Mouse (Mus musculus) midbrain, embryonic 14.5 days (tissue): ENCODE measurements around the gene Ccnl2. TPM values are rescaled to one million over a fixed set of nuclear protein-coding genes. Genes with fewer than 3 reads are reported as not detected.

Experiments used
- ATAC-seq: fragments of 200-750 bp; cut with Nextera tagmentation; 2 replicates; pipeline ENCODE4 v1.8.0; 2017; ENCODE audit warnings: moderate number of reproducible peaks, moderate library complexity; ENCODE audit not compliant: low FRiP score, low TSS enrichment
- DNase-seq: peaks from one replicate; pipeline ENCODE4 v3.0.0-alpha.2; 2015
- H3K27ac ChIP-seq: fragments of 300-500 bp; sonication (generic); replicated peaks from 2 replicates; pipeline ENCODE4 v1.5.1; 2014; ENCODE audit warnings: mild to moderate bottlenecking, low read depth, low read length, moderate library complexity
- H3K27me3 ChIP-seq: fragments of 300-500 bp; sonication (generic); 2 replicates; pipeline ENCODE4 v1.6.1; 2014; ENCODE audit warnings: low read length, control low read depth, mixed read lengths; ENCODE audit not compliant: control insufficient read depth, insufficient read depth
- H3K36me3 ChIP-seq: fragments of 300-500 bp; sonication (generic); 2 replicates; pipeline ENCODE4 v1.6.1; 2014; ENCODE audit warnings: low read length, control low read depth; ENCODE audit not compliant: control insufficient read depth, insufficient read depth
- H3K4me1 ChIP-seq: fragments of 300-500 bp; sonication (generic); 2 replicates; pipeline ENCODE4 v1.6.1; 2014; ENCODE audit warnings: mild to moderate bottlenecking, antibody characterized with exemption, low read length, control low read depth; ENCODE audit not compliant: control insufficient read depth, insufficient read depth
- H3K4me2 ChIP-seq: fragments of 300-500 bp; sonication (generic); 2 replicates; pipeline ENCODE4 v1.6.1; 2014; ENCODE audit warnings: mild to moderate bottlenecking, low read length, moderate library complexity
- H3K4me3 ChIP-seq: fragments of 300-500 bp; sonication (generic); replicated peaks from 2 replicates; pipeline ENCODE4 v1.5.1; 2014; ENCODE audit warnings: low read depth, low read length
- H3K9ac ChIP-seq: fragments of 300-500 bp; sonication (generic); replicated peaks from 2 replicates; pipeline ENCODE4 v1.6.1; 2014; ENCODE audit warnings: mild to moderate bottlenecking, low read length, moderate library complexity
- H3K9me3 ChIP-seq: fragments of 300-500 bp; sonication (generic); 2 replicates; pipeline ENCODE4 v1.6.1; 2016; ENCODE audit warnings: low read length, control low read depth, mixed read lengths; ENCODE audit not compliant: control insufficient read depth
- WGBS: fragments of 180-500 bp; shearing (Covaris S2); extraction: QIAGEN DNeasy Blood & Tissue Kit; methylation state at CpG from one replicate; pipeline ENCODE4 v1.1.7; 2014; 5-methylcytosine and 5-hydroxymethylcytosine counted together
- polyA plus RNA-seq: library from polyadenylated mRNA; unstranded; fragments of >200 nt; fragmentation: Nextera tagmentation; extraction: Ambion mirVana; gene quantifications from 2 replicates; pipeline ENCODE4 v1.2.1, GENCODE M21; 2014

Gene Ccnl2
- polyA plus RNA-seq, 1 experiment from 2014 or later = 162 TPM

GRCm38 (mm10) chr4:155802075-155802474 is 10.2 kb upstream of the Ccnl2 start:
- Histone ChIP-seq H3K27me3 (no peaks in the 10 kb centered on the region), H3K9me3 (no peaks in the 10 kb centered on the region), H3K4me1 (peaks cover 11% of the 10 kb centered on the region; the same call in 1 of the 2 replicates), H3K9ac (no peak overlapping the region), H3K36me3 (peaks cover 17% of the 10 kb centered on the region), H3K4me2 (no peak overlapping the region), H3K4me3 (no peak overlapping the region), H3K27ac (no peak overlapping the region)
- WGBS = 95% methylated on average over 1 of the region's 1 CpGs
- no peak for DNase-seq
- ATAC-seq = no peak

- ATAC-seq (no peak; the same call in 1 of the 2 replicates), DNase-seq (peak; percentile 27)
- Histone ChIP-seq H3K4me1 (peaks cover 11% of the 10 kb centered on the region; the same call in 1 of the 2 replicates), H3K9ac (peak within 1 kb of the TSS; percentile 79), H3K4me3 (peak within 1 kb of the TSS; percentile 95), H3K9me3 (no peaks in the 10 kb centered on the region), H3K27me3 (no peaks in the 10 kb centered on the region), H3K4me2 (peak within 1 kb of the TSS; percentile 65), H3K36me3 (peaks cover 23% of the 10 kb centered on the region), H3K27ac (peak within 1 kb of the TSS; percentile 77; the same call in 1 of the 2 replicates)
- WGBS = 7% methylated on average over 12 of the region's 12 CpGs
These were observed 9.4 kb upstream of the Ccnl2 start, which contains the start of gene Mrpl20 for GRCm38 (mm10) chr4:155802741-155803339. Gene Mrpl20, plus strand, starts transcription at chr4:155802878.

GRCm38 (mm10) chr4:155803340-155804041 is 8.8 kb upstream of the Ccnl2 start:
- WGBS = under 1% methylated on average over 58 of the region's 58 CpGs
- DNase-seq (peak; percentile 97), ATAC-seq (peak; percentile 96)
- H3K27me3 ChIP-seq = no peaks in the 10 kb centered on the region
- peak overlapping the region; percentile 79 for H3K9ac ChIP-seq
- H3K9me3 ChIP-seq = no peaks in the 10 kb centered on the region
- peak overlapping the region; percentile 65 for H3K4me2 ChIP-seq
- H3K27ac ChIP-seq = peak overlapping the region; percentile 77; the same call in 1 of the 2 replicates
- H3K4me3 ChIP-seq = peak overlapping the region; percentile 95
- H3K36me3 ChIP-seq = peaks cover 30% of the 10 kb centered on the region
- H3K4me1 ChIP-seq = peaks cover 11% of the 10 kb centered on the region; the same call in 1 of the 2 replicates

- no peak overlapping the region for H3K4me2 ChIP-seq
- H3K27me3 ChIP-seq = no peaks in the 10 kb centered on the region
- no peak overlapping the region for H3K4me3 ChIP-seq
- H3K9ac ChIP-seq = no peak overlapping the region
- H3K36me3 ChIP-seq = peaks cover 56% of the 10 kb centered on the region
- DNase-seq (no peak), ATAC-seq (no peak)
- no peaks in the 10 kb centered on the region for H3K9me3 ChIP-seq
- H3K27ac ChIP-seq = no peak overlapping the region
- WGBS = 90% methylated on average over 3 of the region's 3 CpGs
- H3K4me1 ChIP-seq = peaks cover 16% of the 10 kb centered on the region; the same call in 1 of the 2 replicates
These were observed 4.4 kb upstream of the Ccnl2 start for GRCm38 (mm10) chr4:155807841-155808240.

- peaks cover 18% of the 10 kb centered on the region for H3K4me1 ChIP-seq
- H3K4me3 ChIP-seq = peak overlapping the region; percentile 99
- peak overlapping the region; percentile 96 for H3K4me2 ChIP-seq
- DNase-seq = peak; percentile 57
- peaks cover 76% of the 10 kb centered on the region for H3K36me3 ChIP-seq
- peak overlapping the region; percentile 87 for H3K27ac ChIP-seq
- peak overlapping the region; percentile 99 for H3K9ac ChIP-seq
- WGBS = under 1% methylated on average over 47 of the region's 49 CpGs
- peak; percentile 11; the same call in 1 of the 2 replicates for ATAC-seq
- H3K27me3 ChIP-seq = no peaks in the 10 kb centered on the region
- H3K9me3 ChIP-seq = no peaks in the 10 kb centered on the region
These were observed 434 bp downstream of the Ccnl2 start for GRCm38 (mm10) chr4:155812665-155813181.

- H3K4me1 ChIP-seq = peaks cover 12% of the 10 kb centered on the region
- H3K9ac ChIP-seq = no peak overlapping the region
- no peak overlapping the region for H3K4me3 ChIP-seq
- ATAC-seq (no peak), DNase-seq (no peak)
- no peaks in the 10 kb centered on the region for H3K27me3 ChIP-seq
- WGBS = 79% methylated on average over 4 of the region's 4 CpGs
- H3K9me3 ChIP-seq = no peaks in the 10 kb centered on the region
- no peak overlapping the region for H3K4me2 ChIP-seq
- H3K27ac ChIP-seq = no peak overlapping the region
- peaks cover 89% of the 10 kb centered on the region for H3K36me3 ChIP-seq
These were observed 5.2 kb downstream of the Ccnl2 start for GRCm38 (mm10) chr4:155817533-155817932.

GRCm38 (mm10) chr4:155821025-155821424 is 8.7 kb downstream of the Ccnl2 start:
- H3K4me2 ChIP-seq = no peak overlapping the region
- peak; percentile 46 for DNase-seq
- H3K4me1 ChIP-seq = no peaks in the 10 kb centered on the region
- no peaks in the 10 kb centered on the region for H3K27me3 ChIP-seq
- peaks cover 96% of the 10 kb centered on the region for H3K36me3 ChIP-seq
- H3K4me3 ChIP-seq = no peak overlapping the region
- ATAC-seq = no peak
- WGBS = 74% methylated on average over 7 of the region's 7 CpGs
- H3K27ac ChIP-seq = no peak overlapping the region
- H3K9ac ChIP-seq = no peak overlapping the region
- no peaks in the 10 kb centered on the region for H3K9me3 ChIP-seq

GRCm38 (mm10) chr4:155823443-155823842 is 11.2 kb downstream of the Ccnl2 start:
- H3K4me3 ChIP-seq = no peak overlapping the region
- H3K36me3 ChIP-seq = peaks cover 92% of the 10 kb centered on the region
- no peaks in the 10 kb centered on the region for H3K9me3 ChIP-seq
- no peak overlapping the region for H3K27ac ChIP-seq
- no peaks in the 10 kb centered on the region for H3K4me1 ChIP-seq
- 97% methylated on average over 16 of the region's 16 CpGs for WGBS
- no peak overlapping the region for H3K4me2 ChIP-seq
- H3K9ac ChIP-seq = no peak overlapping the region
- DNase-seq (no peak), ATAC-seq (no peak)
- H3K27me3 ChIP-seq = no peaks in the 10 kb centered on the region
